Mouse (Mus musculus) lung, postnatal 25 days (tissue): ENCODE results near the gene Dlg2.

Source experiments
- DNase-seq: peaks from one replicate; pipeline ENCODE4 v3.0.0; 2022; ENCODE audit warnings: low spot score

Dlg2 gene

DNA sequence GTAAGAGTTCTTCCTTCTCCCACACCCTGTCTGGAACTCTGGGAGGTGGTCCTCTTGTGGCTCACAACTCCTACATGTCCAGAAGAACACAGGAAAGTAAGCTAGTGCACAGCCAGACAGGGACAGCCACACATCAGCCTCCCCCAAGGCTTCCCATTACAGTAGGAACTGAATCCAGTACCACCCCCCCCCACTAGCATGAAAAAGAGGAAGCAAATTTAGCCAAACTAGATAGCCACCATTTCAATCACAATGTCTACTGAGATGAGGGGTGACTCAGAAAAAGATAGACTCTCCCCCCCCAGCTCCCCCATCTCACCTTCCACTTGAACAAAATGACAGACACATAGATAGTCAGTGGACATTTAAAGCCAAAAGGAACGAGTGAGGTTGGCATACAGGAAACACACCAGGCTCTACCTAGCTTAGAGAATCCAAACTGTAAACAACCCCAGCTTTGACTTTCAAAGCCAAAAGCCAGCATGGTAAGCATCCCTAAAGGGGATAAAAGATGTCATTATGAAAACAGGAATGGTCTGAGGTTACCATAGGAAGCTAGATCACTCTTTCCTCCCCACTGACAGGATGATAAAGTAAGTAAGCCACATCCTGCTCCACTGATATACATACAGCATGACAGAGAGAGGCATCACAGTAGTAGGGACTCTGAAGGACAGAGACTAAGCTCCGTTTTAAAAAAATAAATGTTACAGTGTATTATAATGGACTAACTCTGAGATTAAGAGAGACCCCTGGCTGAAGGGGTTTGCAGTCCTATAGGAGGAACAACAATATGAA lies 1986.8 kb downstream of the Dlg2 start:
- DNase-seq: no peak

DNA sequence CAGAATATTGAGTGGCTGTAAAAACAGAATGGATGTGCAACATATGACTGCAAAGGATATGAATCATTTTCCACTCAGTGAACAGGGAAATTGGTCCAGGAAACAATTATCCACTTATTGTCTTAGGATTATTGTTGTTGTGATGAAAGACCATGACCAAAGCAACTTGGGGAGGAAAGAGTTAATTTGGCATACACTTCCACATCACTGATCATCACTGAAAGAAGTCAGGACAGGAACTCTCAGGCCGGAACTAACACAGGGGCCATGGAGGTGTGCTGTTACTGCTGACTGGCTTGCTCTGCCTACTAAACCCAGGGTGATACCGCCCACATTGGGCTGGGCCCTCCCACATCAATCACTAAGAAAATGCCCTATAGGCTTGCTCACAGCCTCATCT lies 1987.8 kb downstream of the Dlg2 start:
- no peak for DNase-seq

DNA sequence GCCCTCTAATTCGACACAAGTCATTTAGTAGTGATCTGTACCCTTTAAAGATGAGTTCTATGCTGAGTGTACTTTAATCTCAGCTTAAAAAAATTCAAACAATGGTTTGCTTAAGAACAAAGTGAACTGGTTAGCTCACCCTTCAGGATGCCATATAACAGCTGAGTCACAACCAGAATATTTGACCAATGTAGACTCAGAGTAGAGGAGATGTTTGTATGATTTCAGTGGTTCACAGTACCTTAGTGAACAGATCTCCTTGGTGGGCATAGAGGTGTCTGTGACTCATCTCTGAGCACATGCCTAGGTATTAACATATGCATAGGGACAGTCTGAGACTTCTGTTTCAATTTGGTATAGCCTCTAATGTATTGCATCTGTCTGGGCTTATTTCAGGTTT lies 2002.7 kb downstream of the Dlg2 start:
- no peak for DNase-seq

DNA sequence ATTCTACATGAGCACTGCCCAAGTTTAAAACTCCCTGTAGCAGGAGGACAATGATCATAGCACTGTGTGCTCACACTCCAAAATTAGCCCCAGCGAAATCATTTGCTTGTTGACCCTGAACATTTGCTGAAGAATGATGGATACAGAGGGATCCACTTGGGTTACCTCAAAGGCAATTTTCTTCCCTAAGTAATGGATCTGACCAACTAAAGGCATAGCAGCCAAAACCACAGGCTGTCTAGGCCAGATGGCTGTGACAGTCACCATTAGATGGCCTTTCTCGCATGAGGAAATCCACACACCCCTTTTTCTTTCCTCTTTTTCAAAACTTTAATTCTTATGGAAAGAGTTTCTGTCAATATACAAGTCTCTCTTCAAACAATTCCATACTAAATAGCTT lies 2003.3 kb downstream of the Dlg2 start:
- DNase-seq: no peak

DNA sequence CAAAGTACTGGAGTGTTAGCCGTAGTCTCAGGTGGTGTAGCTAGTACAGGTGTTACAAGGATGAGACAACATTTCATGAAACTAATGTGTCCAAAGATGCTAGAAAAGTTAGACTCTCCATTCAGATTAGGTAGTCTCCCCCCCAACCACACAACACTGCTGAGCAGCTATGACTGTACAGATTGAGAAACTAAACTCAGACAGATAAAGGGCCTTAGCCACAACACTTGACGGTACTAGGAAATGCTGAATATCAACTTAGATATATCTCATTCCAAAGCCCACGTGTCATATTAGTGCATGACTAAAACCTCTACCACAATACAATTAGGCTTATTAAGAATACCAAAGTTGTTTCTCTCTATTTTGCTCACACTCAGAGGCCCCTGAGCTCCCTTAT lies 2006.9 kb downstream of the Dlg2 start:
- DNase-seq: no peak

DNA sequence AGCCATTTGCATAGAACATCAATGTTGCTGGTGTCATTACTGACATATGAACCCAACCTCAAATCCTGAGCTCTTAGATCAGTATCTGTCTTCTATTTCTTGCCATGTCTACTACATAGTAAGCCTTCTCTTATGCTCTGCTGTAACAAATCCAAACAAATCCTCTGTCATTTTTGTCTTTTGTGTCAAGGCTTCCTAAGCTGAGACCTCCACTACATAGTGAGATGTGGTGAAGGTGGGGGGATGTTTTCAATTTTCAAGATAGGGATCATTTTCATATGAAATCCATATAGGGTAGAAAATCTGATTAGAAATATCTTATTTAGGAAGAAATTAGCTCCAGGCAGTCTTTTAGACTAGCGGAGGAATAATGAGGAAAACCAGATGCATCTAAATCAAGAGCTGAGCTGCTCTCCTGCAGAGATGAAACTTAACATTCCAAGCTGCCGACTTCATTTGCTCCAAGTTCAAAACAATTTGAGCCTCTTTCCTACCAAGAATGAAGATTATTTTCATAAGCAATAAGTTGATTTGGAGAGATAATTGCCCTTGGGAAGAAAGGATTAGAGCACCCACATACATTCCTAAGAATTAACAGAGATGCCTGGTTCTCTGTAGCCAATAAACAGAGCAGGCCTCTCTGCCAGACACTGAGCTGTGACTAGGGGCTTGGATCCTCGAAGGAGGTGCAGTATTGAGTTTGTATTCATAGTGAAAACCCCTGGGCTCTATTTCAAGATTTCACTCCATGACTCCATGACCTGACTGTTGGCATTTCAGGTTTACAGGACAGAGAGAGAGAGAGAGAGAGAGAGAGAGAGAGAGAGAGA lies 2009.6 kb downstream of the Dlg2 start:
- no peak for DNase-seq

DNA sequence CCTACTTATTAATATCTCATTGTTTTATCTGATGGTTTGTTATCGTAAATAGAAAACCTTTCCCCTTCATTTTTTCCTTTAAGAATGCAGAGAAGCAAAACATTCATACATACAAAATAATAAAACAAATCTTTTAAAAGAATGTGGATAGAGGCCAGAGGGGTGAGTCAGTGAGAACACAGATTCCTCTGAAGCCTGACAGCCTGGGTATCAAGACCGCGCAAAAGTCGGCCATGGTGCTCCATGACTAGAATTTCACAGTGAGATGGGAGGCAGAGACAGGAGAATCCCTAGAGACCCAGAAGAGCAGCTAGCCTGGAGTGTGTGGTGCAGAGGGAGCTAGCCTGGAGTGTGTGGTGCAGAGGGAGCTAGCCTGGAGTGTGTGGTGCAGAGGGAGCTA lies 2010.4 kb downstream of the Dlg2 start:
- DNase-seq: no peak

DNA sequence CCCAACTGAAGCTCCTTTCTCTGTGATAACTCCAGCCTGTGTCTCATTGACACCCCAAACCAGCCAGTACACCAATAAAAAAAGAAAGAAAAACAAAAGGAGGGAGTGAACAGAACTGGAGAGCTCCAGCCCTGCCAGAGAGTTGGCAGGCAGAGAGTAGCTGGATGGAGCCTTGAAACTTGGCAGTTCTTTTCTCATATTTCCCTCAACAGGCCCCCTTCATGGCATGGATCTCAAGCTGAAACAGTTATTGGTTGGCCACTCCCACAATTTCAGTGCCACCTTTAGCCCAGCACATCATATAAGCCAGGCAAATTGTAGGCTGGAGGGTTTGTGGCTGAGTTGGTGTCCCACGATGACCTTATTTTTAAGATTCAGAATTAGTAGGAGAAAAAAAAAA lies 2015.8 kb downstream of the Dlg2 start:
- no peak for DNase-seq

DNA sequence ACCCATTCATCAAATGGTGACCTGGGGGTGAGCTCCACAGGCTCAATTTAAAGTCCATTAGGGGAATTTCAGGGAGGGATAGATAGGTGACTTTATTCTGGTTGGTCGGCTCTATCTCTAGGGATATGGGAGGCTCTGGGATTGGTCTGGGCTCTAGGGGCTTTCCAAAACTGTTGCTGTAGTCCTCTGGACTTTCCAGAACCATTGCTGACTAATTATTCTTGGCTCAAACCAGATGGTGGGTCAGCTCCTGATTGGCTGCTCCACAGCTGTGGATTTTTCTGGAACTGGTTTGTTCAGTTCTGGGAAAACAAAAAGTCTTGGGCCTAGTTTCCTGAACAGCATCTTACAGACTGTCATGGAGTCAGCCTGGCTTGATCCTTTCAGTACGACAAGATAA lies 2017.0 kb downstream of the Dlg2 start:
- DNase-seq: no peak
